Mouse (Mus musculus) heart, embryonic 15.5 days (tissue): ENCODE measurements around the gene Mylk. TPM values are rescaled to one million over a fixed set of nuclear protein-coding genes. Genes with fewer than 3 reads are reported as not detected.
"Not testable (repeated sequence)": the region's sequence is repeated elsewhere in the genome, so short reads cannot be mapped to it uniquely, and the experiment has no call there.

Experiments used
- ATAC-seq: fragments of 200-750 bp; cut with Nextera tagmentation; replicated peaks from 2 replicates; pipeline ENCODE4 v1.8.0; 2017; ENCODE audit warnings: low read depth, moderate TSS enrichment; ENCODE audit not compliant: insufficient number of reproducible peaks, insufficient read depth, low FRiP score
- H3K27ac ChIP-seq: fragments of 300-500 bp; sonication (generic); 2 replicates; pipeline ENCODE4 v1.5.1; 2015; ENCODE audit warnings: mild to moderate bottlenecking, inconsistent platforms
- H3K27me3 ChIP-seq: fragments of 300-500 bp; sonication (generic); 2 replicates; pipeline ENCODE4 v1.6.1; 2015; ENCODE audit warnings: inconsistent platforms
- H3K36me3 ChIP-seq: fragments of 300-500 bp; sonication (generic); 2 replicates; pipeline ENCODE4 v1.6.1; 2015; ENCODE audit warnings: mild to moderate bottlenecking, inconsistent platforms
- H3K4me1 ChIP-seq: fragments of 300-500 bp; sonication (generic); replicated peaks from 2 replicates; pipeline ENCODE4 v1.6.1; 2015; ENCODE audit warnings: inconsistent platforms
- H3K4me2 ChIP-seq: fragments of 300-500 bp; sonication (generic); 2 replicates; pipeline ENCODE4 v1.6.1; 2015; ENCODE audit warnings: inconsistent platforms, mild to moderate bottlenecking, moderate library complexity
- H3K4me3 ChIP-seq: fragments of 300-500 bp; sonication (generic); 2 replicates; pipeline ENCODE4 v1.5.1; 2015; ENCODE audit warnings: mild to moderate bottlenecking, inconsistent platforms
- H3K9ac ChIP-seq: fragments of 300-500 bp; sonication (generic); 2 replicates; pipeline ENCODE4 v1.6.1; 2015; ENCODE audit warnings: mild to moderate bottlenecking, inconsistent platforms
- H3K9me3 ChIP-seq: fragments of 300-500 bp; sonication (generic); replicated peaks from 2 replicates; pipeline ENCODE4 v1.6.1; 2016; ENCODE audit warnings: inconsistent platforms
- WGBS: fragments of 180-500 bp; shearing (Covaris S2); methylation state at CpG from one replicate; pipeline ENCODE4 v1.1.7; 2015; ENCODE audit warnings: mixed read lengths; 5-methylcytosine and 5-hydroxymethylcytosine counted together
- polyA plus RNA-seq: library from polyadenylated mRNA; unstranded; fragments of >200 nt; fragmentation: Nextera tagmentation; extraction: Ambion mirVana; gene quantifications from 2 replicates; pipeline ENCODE4 v1.2.1, GENCODE M21; 2015

Mylk gene
- polyA plus RNA-seq, 1 experiment from 2014 or later: 10.1 TPM

DNA sequence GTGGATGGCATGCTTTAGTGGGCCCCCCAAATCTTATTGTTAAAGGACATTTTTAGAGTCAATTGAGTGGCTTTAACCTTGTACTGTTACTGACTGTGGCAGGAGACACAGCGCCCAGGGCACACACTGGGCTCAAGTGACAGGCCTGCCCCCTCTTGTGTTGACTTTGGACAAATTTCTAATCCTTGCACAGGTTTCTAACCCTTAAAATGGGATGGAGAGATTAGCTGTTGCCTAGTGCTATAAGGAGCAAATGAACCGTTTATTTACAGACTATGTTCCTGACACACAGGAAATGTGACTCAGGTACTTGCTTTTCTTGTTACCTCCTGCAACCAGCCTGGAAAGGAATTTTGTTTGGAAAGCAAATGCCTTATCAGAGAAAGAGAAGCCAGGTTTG is 67.2 kb downstream of the Mylk start:
- Histone ChIP-seq H3K4me2 (no peak overlapping the region), H3K27me3 (no peaks in the 10 kb centered on the region), H3K4me3 (no peak overlapping the region), H3K9me3 (no peaks in the 10 kb centered on the region), H3K4me1 (peaks cover 5% of the 10 kb centered on the region), H3K27ac (no peak overlapping the region), H3K36me3 (no peaks in the 10 kb centered on the region), H3K9ac (no peak overlapping the region)
- 47% methylated on average over 2 of the region's 2 CpGs for WGBS
- no peak for ATAC-seq

DNA sequence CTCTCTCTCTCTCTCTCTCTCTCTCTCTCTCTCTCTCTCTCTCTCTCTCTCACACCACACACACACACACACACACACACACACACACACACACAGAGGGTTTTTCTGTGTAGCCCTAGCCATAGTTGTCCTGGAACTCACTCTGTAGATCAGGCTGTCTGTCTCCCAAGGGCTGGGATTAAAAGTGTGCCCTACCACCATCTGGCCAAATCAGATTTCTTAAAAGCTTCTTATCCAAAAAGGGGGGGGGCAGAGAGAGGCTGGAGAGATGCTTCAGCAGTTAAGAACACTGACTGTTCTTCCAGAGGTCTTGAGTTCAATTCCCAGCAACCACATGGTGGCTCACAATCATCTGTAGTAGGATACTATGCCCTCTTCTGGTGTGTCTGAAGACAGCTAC is 68.2 kb downstream of the Mylk start:
- not testable (repeated sequence) for ATAC-seq

DNA sequence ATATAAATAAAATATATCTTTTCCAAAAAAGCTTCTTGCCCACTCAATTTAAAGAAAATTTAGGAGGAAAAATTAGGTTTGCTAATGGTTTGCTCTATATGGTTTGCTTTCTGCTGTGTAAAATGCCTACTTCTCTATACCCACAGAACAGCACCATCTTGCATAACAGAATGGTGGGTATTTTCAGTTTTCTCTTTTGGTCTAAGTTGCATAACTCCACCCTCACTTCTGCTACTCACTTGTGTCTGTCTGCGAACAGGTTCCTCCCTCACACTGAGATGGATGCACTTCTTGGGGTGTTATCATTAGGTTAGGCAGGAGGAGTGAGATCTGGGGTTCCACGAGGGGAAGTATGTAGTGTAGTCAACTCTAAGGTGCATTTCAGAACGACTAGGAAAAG is 68.6 kb downstream of the Mylk start:
- no peak for ATAC-seq
- H3K4me1 ChIP-seq: no peaks in the 10 kb centered on the region
- WGBS: 58% methylated on average over 3 of the region's 3 CpGs
- H3K27me3 ChIP-seq: no peaks in the 10 kb centered on the region
- H3K9ac ChIP-seq: no peak overlapping the region
- no peak overlapping the region for H3K4me3 ChIP-seq
- H3K4me2 ChIP-seq: no peak overlapping the region
- no peaks in the 10 kb centered on the region for H3K36me3 ChIP-seq
- no peaks in the 10 kb centered on the region for H3K9me3 ChIP-seq
- no peak overlapping the region for H3K27ac ChIP-seq

More for the DNA sequence above, 68.2 kb downstream of the Mylk start:
- not testable (repeated sequence) for H3K36me3 ChIP-seq, H3K27ac ChIP-seq, H3K4me2 ChIP-seq, H3K4me1 ChIP-seq, H3K9ac ChIP-seq, H3K4me3 ChIP-seq, H3K9me3 ChIP-seq, H3K27me3 ChIP-seq

DNA sequence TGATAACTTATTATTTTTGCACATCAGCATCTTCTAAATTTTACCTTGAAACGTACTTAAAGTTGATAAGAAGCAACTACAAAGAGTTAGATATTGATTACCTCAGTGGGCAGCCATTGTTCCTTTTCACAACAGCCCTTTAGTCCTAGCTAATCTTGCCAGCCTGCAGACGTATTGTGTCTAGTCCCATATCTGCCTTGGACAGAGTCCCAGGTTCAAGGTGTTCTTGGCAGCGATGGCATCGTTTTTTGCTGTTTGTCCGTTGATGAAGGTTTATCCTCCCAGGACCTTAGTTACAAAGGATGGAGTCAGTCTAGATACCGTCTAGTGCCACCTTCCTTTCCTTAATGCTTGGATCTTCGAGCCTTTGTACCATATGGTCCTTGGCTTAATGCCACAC is 69.6 kb downstream of the Mylk start:
- no peaks in the 10 kb centered on the region for H3K9me3 ChIP-seq
- no peak overlapping the region for H3K27ac ChIP-seq
- H3K4me2 ChIP-seq: no peak overlapping the region
- no peak for ATAC-seq
- H3K36me3 ChIP-seq: no peaks in the 10 kb centered on the region
- H3K27me3 ChIP-seq: no peaks in the 10 kb centered on the region
- 75% methylated on average over 7 of the region's 7 CpGs for WGBS
- H3K4me1 ChIP-seq: no peaks in the 10 kb centered on the region
- H3K4me3 ChIP-seq: no peak overlapping the region
- H3K9ac ChIP-seq: no peak overlapping the region

DNA sequence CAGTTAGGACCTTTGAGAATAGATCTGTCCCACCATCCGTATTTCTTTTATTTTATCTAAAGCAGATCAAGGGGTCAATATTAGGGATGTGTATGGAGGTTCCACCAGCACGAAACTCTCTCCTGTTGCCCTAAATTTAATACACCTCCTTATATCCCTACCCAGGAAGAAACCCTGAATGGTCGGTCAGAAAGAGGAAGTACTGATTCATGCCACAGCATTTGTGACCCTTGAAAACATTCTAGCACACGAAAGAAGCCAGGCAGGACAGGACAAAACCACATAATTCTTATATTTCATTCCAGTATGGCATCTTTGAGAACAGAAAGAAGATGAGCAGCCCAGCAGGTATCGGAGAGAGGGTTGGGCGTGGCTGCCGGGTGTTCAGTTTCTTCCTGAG is 71.5 kb downstream of the Mylk start:
- no peaks in the 10 kb centered on the region for H3K27me3 ChIP-seq
- no peaks in the 10 kb centered on the region for H3K9me3 ChIP-seq
- H3K9ac ChIP-seq: no peak overlapping the region
- 80% methylated on average over 7 of the region's 7 CpGs for WGBS
- no peak for ATAC-seq
- H3K4me1 ChIP-seq: no peaks in the 10 kb centered on the region
- no peak overlapping the region for H3K27ac ChIP-seq
- H3K36me3 ChIP-seq: no peaks in the 10 kb centered on the region
- H3K4me3 ChIP-seq: no peak overlapping the region
- no peak overlapping the region for H3K4me2 ChIP-seq

DNA sequence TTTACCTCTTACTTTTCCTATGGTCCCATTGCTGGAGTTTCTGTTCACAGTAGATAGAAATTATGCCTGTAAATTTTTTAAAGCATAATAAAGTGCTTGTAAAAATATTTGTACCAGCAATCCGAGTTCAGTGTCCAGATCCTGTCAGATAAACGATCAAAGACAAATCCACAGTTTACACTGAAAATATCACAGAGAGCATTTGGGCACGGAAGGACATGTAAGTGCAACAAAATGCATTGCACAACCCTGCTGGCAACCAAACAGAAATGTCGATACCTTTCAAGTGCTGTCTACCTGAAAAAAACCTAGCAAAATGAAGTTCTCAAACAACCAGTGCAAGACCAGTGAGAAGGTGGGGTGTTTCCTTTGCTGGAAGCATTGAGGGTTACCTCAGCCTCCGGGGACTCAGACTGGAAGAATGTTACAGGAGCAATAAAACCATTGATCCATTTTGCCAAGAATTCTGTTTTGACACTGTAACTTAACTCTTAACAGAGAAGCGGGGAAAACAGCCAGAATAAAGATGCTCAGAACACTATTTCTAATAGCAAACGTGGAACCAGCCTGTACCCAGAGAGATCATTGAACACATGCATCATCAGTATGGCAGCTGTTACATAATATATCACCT is 80.2 kb downstream of the Mylk start:
- 66% methylated on average over 7 of the region's 7 CpGs for WGBS
- Histone ChIP-seq H3K4me1 (no peaks in the 10 kb centered on the region), H3K4me2 (no peak overlapping the region), H3K27me3 (no peaks in the 10 kb centered on the region), H3K36me3 (no peaks in the 10 kb centered on the region), H3K9me3 (no peaks in the 10 kb centered on the region), H3K4me3 (no peak overlapping the region), H3K27ac (no peak overlapping the region), H3K9ac (no peak overlapping the region)
- ATAC-seq: no peak

DNA sequence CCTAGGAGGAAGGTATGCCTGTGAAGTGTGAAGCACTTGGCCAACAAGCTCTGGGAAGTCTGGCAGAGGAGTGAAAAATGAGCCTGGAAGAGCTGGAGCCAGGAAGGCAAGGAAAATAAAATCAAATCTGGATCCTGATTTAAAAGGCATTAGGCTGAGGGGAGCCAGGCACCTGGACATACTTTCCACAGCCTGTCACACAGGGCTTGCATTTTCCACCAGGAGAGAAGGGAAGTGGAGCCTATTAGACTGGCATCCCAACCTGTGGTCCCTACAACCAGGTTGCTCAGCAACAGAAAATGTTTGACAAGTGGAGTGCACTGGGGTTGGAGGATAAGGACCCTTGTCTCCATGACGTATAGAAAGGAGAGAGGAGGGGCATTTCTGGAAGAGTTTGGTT is 89.5 kb downstream of the Mylk start:
- Histone ChIP-seq H3K4me3 (no peak overlapping the region), H3K9me3 (no peaks in the 10 kb centered on the region), H3K4me1 (no peaks in the 10 kb centered on the region; the same call in 1 of the 2 replicates), H3K36me3 (no peaks in the 10 kb centered on the region), H3K4me2 (no peak overlapping the region), H3K27ac (no peak overlapping the region), H3K27me3 (no peaks in the 10 kb centered on the region), H3K9ac (no peak overlapping the region)
- ATAC-seq: no peak
- WGBS: 41% methylated on average over 1 of the region's 1 CpGs

DNA sequence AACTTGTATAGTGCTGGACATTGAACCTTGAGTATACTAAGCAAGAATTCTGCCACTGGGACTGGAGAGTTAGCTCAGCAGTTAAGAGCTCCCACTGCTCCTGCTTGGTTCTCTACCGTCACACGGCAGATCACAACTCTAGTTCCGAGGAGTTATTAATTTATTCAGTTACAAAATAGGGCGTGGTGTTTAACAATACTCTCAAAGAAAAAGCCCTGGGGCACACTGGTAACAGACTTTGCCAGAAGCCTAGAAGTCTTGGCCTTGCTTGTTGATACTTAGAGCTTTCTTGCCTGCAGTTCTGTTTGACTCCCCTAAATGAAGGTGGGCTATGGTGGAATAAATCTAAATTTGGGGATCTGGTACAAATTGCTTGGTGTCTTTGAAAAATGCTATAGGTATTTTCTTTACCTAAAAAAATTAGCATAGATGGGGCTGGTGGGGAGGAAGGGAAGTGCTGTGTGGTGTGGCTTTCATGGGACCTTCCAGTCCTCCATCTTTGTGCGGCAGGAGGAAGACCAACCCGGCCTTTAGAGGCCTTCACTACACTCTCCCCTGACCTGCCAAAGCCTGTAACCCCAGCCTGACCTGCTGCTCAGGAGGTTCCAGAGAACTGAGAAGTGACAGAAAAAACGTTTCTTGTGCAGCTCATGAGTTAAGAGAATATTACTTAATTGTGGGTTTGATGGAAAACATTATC is 94.1 kb downstream of the Mylk start:
- no peak overlapping the region for H3K4me2 ChIP-seq
- WGBS: 75% methylated on average over 7 of the region's 7 CpGs
- H3K4me3 ChIP-seq: no peak overlapping the region
- H3K9me3 ChIP-seq: no peaks in the 10 kb centered on the region
- no peaks in the 10 kb centered on the region; the same call in 1 of the 2 replicates for H3K4me1 ChIP-seq
- H3K36me3 ChIP-seq: no peaks in the 10 kb centered on the region
- H3K27ac ChIP-seq: no peak overlapping the region
- H3K27me3 ChIP-seq: no peaks in the 10 kb centered on the region
- no peak overlapping the region for H3K9ac ChIP-seq
- ATAC-seq: no peak

DNA sequence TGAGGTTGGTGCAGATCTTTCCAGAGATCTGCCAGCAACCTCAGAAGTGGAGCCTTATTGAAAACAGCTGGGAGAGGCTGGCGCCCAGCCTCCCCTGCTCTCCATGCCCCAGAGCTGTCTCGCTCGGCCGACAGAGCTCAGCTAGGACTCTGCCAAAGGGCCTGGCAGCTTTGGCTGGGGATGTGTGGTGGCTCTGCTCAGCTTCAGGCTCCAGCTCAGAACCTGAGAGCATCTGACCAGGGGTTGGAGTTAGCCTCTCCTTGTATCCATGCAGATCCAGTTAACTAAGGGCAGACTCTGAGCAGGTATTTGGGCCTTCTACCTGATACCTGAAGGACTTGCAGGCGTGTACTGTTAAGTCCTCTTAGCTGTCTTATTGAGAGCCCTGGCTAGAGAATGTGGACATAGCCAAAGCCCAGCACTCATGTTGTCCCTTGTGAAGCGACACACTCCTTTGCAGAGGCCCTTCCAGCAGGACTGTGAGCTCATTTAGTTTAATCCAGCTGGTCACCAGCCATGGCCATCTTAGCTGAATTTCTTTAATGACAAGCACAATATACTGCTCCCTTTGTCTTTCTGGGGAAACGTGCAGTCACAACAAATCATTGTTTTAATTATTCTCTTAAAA is 94.8 kb downstream of the Mylk start:
- H3K27ac ChIP-seq: no peak overlapping the region

DNA sequence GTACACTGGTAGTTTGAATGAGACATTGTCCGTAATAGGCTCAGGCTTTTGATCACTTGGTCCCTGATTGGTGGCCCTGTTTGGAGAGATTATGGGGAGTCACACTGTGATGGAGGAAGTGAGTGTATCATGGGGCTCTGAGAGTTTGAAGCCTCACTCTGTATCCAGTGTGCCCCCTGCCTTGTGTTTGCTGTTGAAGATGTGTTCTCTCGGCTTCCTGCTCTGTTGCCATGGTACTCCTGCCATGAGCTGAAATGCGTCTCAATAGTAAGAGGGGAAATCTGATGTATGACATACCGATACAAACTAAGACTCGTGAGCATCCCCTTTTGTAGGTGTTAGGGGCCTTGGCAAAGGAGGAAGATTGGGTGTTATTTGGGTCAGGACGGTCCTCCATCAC is 99.8 kb downstream of the Mylk start:
- H3K36me3 ChIP-seq: no peaks in the 10 kb centered on the region
- H3K27ac ChIP-seq: no peak overlapping the region
- H3K27me3 ChIP-seq: no peaks in the 10 kb centered on the region
- H3K9ac ChIP-seq: no peak overlapping the region
- no peak for ATAC-seq
- H3K4me3 ChIP-seq: no peak overlapping the region
- WGBS: 80% methylated on average over 6 of the region's 6 CpGs
- H3K4me1 ChIP-seq: peaks cover 7% of the 10 kb centered on the region
- H3K9me3 ChIP-seq: no peaks in the 10 kb centered on the region
- no peak overlapping the region for H3K4me2 ChIP-seq

More for the DNA sequence above, 94.8 kb downstream of the Mylk start:
- Histone ChIP-seq H3K4me2 (no peak overlapping the region), H3K9ac (no peak overlapping the region), H3K4me1 (no peaks in the 10 kb centered on the region), H3K36me3 (no peaks in the 10 kb centered on the region), H3K27me3 (no peaks in the 10 kb centered on the region), H3K4me3 (no peak overlapping the region), H3K9me3 (no peaks in the 10 kb centered on the region)
- 0 out of 2 replicates have a peak, but pooled peaks have one; percentile 22 for ATAC-seq
- 79% methylated on average over 7 of the region's 7 CpGs for WGBS

DNA sequence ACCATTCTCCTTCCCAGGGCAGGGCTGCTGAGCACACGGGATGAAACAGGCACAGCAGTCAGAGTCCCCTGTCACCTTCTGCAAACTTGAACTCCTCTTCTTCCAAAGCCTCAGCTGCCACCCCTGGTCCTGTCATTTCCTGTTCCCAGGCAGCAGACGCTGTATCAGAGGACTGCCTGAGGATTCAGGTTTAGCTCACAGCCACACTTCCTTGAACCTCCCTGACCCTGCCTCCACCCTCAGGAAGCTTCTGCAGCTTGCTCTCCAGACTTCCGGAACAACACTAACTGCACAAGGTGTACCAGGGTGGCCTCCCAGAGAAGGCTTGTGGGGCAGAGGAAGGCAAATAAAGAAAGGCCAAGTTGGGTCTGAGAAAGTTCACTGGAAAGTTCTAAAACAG is 102.6 kb downstream of the Mylk start:
- no peaks in the 10 kb centered on the region for H3K27me3 ChIP-seq
- no peak overlapping the region for H3K4me3 ChIP-seq
- no peak overlapping the region for H3K4me2 ChIP-seq
- peaks cover 7% of the 10 kb centered on the region for H3K4me1 ChIP-seq
- H3K9ac ChIP-seq: no peak overlapping the region
- no peak overlapping the region for H3K27ac ChIP-seq
- WGBS: 51% methylated on average over 3 of the region's 3 CpGs
- no peaks in the 10 kb centered on the region for H3K9me3 ChIP-seq
- no peak for ATAC-seq
- H3K36me3 ChIP-seq: no peaks in the 10 kb centered on the region

DNA sequence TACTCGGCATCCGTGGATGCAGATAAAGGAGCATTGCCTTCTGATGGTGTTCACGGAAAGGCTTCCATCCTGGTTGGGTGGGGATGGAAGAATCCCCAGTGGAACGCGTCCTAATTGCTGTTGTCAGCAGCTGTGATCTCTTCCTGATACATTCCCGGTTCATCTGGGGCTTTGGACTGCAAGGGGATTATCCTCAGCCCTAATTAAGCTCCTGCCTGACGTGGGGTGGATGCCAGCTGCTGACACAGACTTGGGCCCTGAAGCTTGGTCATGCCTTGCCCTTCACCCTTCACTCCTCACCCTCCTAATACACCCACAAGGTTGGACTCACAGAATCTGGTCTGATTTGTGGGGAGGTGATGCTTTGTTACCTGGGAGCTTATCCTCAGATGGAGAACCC is 109.1 kb downstream of the Mylk start:
- Histone ChIP-seq H3K27ac (no peak overlapping the region), H3K4me2 (no peak overlapping the region), H3K9ac (no peak overlapping the region), H3K4me3 (no peak overlapping the region), H3K27me3 (no peaks in the 10 kb centered on the region), H3K9me3 (no peaks in the 10 kb centered on the region), H3K36me3 (no peaks in the 10 kb centered on the region), H3K4me1 (no peaks in the 10 kb centered on the region)
- WGBS: 58% methylated on average over 7 of the region's 7 CpGs
- ATAC-seq: no peak
